Mouse (Mus musculus): Measurements from ENCODE around the gene Donson.

- TF ChIP-seq CTCF (IDR thresholded peaks at IDR 0.05; ENCODE audit: low read depth, low read length) (no peak), POLR2A (IDR thresholded peaks at IDR 0.05; ENCODE audit: extremely low read depth, insufficient read depth, low read length) (peak; percentile 96)
These were observed 40.5 kb upstream of the Donson start, which contains the start of gene Itsn1 for GRCm38 (mm10) chr16:91729066-91729482.
